Mouse (Mus musculus) liver, embryonic 11.5 days (tissue): ENCODE data around the gene Prok1. TPM values are rescaled to one million over a fixed set of nuclear protein-coding genes. Genes with fewer than 3 reads are reported as not detected.

Experiments used
- ATAC-seq: fragments of 200-750 bp; cut with Nextera tagmentation; replicated peaks from 2 replicates; pipeline ENCODE4 v1.8.0; 2017; ENCODE audit warnings: moderate number of reproducible peaks, mild to moderate bottlenecking, moderate TSS enrichment, moderate library complexity; ENCODE audit not compliant: low FRiP score
- DNase-seq: peaks from one replicate; pipeline ENCODE4 v3.0.0-alpha.2; 2017; ENCODE audit warnings: low spot score
- H3K27ac ChIP-seq: fragments of 300-500 bp; sonication (generic); 2 replicates; pipeline ENCODE4 v1.5.1; 2014; ENCODE audit warnings: mild to moderate bottlenecking, low read depth, low read length, control low read depth
- H3K27me3 ChIP-seq: fragments of 300-500 bp; sonication (generic); replicated peaks from 2 replicates; pipeline ENCODE4 v1.6.1; 2014; ENCODE audit warnings: low read length, mixed read lengths; ENCODE audit not compliant: control insufficient read depth, insufficient read depth
- H3K36me3 ChIP-seq: fragments of 300-500 bp; sonication (generic); 2 replicates; pipeline ENCODE4 v1.6.1; 2014; ENCODE audit warnings: mild to moderate bottlenecking, low read length, moderate library complexity, mixed read lengths; ENCODE audit not compliant: control insufficient read depth, insufficient read depth
- H3K4me1 ChIP-seq: fragments of 300-500 bp; sonication (generic); replicated peaks from 2 replicates; pipeline ENCODE4 v1.6.1; 2014; ENCODE audit warnings: low read length, mixed read lengths; ENCODE audit not compliant: control insufficient read depth, insufficient read depth
- H3K4me2 ChIP-seq: fragments of 300-500 bp; sonication (generic); 2 replicates; pipeline ENCODE4 v1.6.1; 2014; ENCODE audit warnings: mild to moderate bottlenecking, control low read depth, moderate library complexity
- H3K4me3 ChIP-seq: fragments of 300-500 bp; sonication (generic); 2 replicates; pipeline ENCODE4 v1.5.1; 2014; ENCODE audit warnings: low read depth, low read length, control low read depth
- H3K9ac ChIP-seq: fragments of 300-500 bp; sonication (generic); 2 replicates; pipeline ENCODE4 v1.6.1; 2014; ENCODE audit warnings: low read depth, low read length, control low read depth
- H3K9me3 ChIP-seq: fragments of 300-500 bp; sonication (generic); 2 replicates; pipeline ENCODE4 v1.6.1; 2016; ENCODE audit warnings: low read length, inconsistent platforms, mixed read lengths; ENCODE audit not compliant: control insufficient read depth
- WGBS: fragments of 180-500 bp; shearing (Covaris S2); extraction: QIAGEN DNeasy Blood & Tissue Kit; methylation state at CpG from one replicate; pipeline ENCODE4 v1.1.7; 2014; 5-methylcytosine and 5-hydroxymethylcytosine counted together
- polyA plus RNA-seq: library from polyadenylated mRNA; unstranded; fragments of >200 nt; fragmentation: Nextera tagmentation; extraction: Ambion mirVana; gene quantifications from 2 replicates; pipeline ENCODE4 v1.2.1, GENCODE M21; 2014

Gene Prok1
- polyA plus RNA-seq, 1 experiment from 2014 or later: not detected

DNA sequence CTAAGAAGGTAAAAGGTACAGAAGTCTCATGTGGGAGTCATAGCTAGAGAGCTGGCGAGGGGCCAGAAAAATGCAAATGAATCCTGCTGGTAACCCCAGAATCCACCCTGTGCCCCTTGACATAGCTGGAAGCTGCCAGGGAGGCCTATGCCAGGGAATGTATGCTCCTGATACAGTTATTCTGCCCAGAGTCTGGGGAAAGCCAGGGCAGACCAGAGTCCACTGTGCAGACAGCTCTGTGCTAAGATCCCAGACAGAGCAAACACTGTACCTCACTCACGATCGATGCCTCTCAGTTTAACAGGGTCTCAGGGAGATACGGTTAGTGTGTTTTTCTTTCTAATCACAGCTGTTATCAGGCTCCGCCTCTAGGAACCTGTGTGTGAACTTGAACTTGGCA, 9.7 kb downstream of the Prok1 start:
- no peaks in the 10 kb centered on the region for H3K4me1 ChIP-seq
- no peak overlapping the region for H3K4me2 ChIP-seq
- H3K27ac ChIP-seq: no peak overlapping the region
- no peak overlapping the region for H3K4me3 ChIP-seq
- DNase-seq: no peak
- 60% methylated on average over 5 of the region's 5 CpGs for WGBS
- no peaks in the 10 kb centered on the region for H3K36me3 ChIP-seq
- H3K27me3 ChIP-seq: no peaks in the 10 kb centered on the region; the same call in 1 of the 2 replicates
- ATAC-seq: peak; percentile 63; the same call in 1 of the 2 replicates
- H3K9me3 ChIP-seq: no peaks in the 10 kb centered on the region
- no peak overlapping the region for H3K9ac ChIP-seq

DNA sequence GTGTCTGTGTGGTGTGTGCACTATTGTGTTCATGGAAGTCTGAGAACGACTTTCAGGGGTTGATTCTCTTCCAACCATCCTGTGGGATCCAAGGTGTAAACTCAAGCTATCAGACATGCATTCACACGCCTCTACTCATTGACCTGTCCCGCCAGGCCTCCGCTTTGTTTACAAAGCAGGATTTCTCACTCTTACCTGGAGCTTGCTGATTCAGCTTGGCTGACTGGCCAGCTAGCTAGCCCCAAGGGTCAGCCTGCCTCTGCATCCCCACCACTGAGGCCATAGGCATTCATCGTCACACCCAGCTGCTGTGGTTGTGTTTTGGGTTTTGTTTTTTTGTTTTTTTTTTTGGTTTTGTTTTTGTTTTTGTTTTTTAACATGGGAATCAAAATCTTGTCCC, 10.3 kb downstream of the Prok1 start:
- DNase-seq: no peak
- Histone ChIP-seq H3K4me1 (no peaks in the 10 kb centered on the region), H3K27ac (no peak overlapping the region), H3K4me3 (no peak overlapping the region), H3K27me3 (no peaks in the 10 kb centered on the region; the same call in 1 of the 2 replicates), H3K4me2 (no peak overlapping the region), H3K9ac (no peak overlapping the region), H3K36me3 (no peaks in the 10 kb centered on the region), H3K9me3 (no peaks in the 10 kb centered on the region)
- 71% methylated on average over 5 of the region's 5 CpGs for WGBS
- ATAC-seq: no peak

DNA sequence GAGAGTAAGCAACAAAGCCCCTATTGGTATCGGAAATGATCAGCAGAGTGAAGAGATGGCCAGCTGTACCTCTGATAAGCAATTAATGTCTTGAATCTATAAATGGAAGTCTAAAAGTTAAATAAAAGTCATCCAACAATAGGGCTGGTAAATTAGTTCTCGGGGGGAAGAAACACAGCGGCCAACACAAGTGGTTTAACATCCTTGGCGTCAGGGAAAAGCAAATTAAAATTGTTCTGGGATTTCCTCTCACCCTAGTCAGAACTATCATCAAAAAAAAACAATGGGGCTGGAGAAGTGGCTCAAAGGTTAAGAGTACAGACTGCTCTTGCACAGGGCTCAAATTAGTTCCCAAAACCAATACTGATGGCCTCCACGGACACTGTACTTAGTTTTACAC, 13.7 kb downstream of the Prok1 start:
- Histone ChIP-seq H3K4me3 (no peak overlapping the region), H3K4me1 (no peaks in the 10 kb centered on the region), H3K27ac (no peak overlapping the region), H3K4me2 (no peak overlapping the region), H3K27me3 (no peaks in the 10 kb centered on the region), H3K9me3 (no peaks in the 10 kb centered on the region), H3K36me3 (no peaks in the 10 kb centered on the region), H3K9ac (no peak overlapping the region)
- WGBS: 83% methylated on average over 5 of the region's 5 CpGs
- DNase-seq: no peak
- no peak for ATAC-seq

DNA sequence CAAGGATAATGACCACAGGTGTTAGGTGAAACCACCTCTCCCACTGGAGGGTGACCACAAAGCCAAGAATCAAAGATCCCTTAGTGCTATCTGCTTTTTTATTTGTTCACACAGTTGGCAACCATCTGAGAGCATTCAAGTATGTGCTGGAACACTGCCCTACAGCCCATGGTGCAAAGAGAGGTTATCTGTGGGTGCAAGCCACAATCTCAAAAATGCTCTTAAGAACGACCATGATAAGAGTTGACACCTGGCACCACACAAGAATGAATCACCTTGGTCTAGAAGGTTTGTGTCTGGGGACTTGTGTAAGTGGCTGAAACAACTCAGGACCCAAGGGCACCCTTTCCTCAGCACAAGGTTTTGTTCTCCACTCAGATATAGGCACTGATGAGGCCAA, 16.3 kb downstream of the Prok1 start:
- no peaks in the 10 kb centered on the region for H3K4me1 ChIP-seq
- no peak for DNase-seq
- H3K9ac ChIP-seq: no peak overlapping the region
- H3K4me2 ChIP-seq: no peak overlapping the region
- no peaks in the 10 kb centered on the region for H3K9me3 ChIP-seq
- no peaks in the 10 kb centered on the region for H3K27me3 ChIP-seq
- ATAC-seq: no peak
- 29% methylated on average over 1 of the region's 1 CpGs for WGBS
- no peak overlapping the region for H3K27ac ChIP-seq
- no peak overlapping the region for H3K4me3 ChIP-seq
- H3K36me3 ChIP-seq: no peaks in the 10 kb centered on the region

DNA sequence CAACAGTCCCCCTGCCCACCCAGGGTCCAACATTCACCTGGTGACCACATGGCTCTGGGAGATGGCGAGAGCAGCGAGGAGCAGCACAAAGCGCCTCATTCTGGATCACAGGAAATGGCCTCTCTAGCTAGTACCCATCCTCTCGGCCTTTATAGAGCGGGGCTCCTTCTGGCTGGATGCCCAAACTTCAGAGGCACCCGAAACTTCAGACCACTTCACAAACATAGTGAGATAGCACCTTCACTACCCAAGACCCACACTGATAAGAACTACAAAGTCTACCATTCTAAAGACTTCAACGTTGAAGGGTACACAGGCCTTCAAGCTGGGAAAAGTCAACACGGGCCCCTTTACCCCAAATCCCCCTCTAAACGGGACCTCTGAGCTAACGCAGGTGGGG, 17.9 kb downstream of the Prok1 start, which contains the start of gene Cym:
Gene Cym, minus strand, starts transcription at position 125 of the 400 bp plus-strand sequence.
- Histone ChIP-seq H3K36me3 (no peaks in the 10 kb centered on the region), H3K4me2 (no peak within 1 kb of the TSS), H3K9me3 (no peaks in the 10 kb centered on the region), H3K4me3 (no peak within 1 kb of the TSS), H3K27ac (no peak within 1 kb of the TSS), H3K9ac (no peak within 1 kb of the TSS), H3K4me1 (no peaks in the 10 kb centered on the region), H3K27me3 (no peaks in the 10 kb centered on the region)
- DNase-seq (no peak), ATAC-seq (no peak)
- WGBS: 72% methylated on average over 10 of the region's 10 CpGs

DNA sequence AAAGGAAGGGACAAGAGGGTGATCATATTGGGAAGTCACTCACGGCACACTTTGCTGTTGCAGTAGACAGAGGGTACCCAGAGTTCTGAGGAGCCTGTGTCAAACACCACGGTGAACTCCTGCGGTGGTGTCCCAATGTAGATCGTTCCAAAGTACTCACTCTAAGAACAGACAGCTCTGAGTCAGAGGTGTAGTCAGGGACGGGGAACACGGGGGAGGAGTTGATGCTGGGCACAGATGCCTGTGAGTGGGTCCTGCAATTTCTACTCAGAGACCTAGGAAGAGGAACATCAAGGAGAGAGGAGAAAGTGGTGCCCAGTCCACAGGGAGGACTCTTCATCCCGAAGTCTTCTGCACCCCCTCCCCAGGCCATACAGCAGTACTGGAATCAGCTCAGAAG, 20.9 kb downstream of the Prok1 start:
- Histone ChIP-seq H3K9me3 (no peaks in the 10 kb centered on the region), H3K27me3 (no peaks in the 10 kb centered on the region), H3K4me2 (no peak overlapping the region), H3K9ac (no peak overlapping the region), H3K4me3 (no peak overlapping the region), H3K4me1 (no peaks in the 10 kb centered on the region), H3K36me3 (no peaks in the 10 kb centered on the region), H3K27ac (no peak overlapping the region)
- no peak for ATAC-seq
- 84% methylated on average over 7 of the region's 7 CpGs for WGBS
- no peak for DNase-seq

DNA sequence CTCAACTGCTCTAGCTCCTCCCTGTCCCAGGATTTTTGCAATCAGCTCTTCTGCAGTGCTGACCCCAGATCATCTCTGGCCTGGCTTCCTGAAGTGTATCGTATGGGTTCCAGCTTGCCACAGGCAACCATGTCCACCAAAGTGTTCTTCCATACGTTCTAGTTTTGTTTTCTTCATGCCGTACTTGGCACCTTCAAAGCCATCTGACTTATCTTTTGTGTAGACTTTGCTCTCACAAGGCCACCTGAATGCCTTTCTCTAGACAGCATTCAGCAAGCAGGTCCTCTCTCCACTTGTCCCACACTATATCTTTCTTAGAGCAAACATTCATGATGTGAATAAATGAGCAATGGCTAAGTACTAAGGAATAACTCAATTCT, 22.4 kb downstream of the Prok1 start:
- 76% methylated on average over 3 of the region's 3 CpGs for WGBS
- no peak for ATAC-seq
- no peaks in the 10 kb centered on the region for H3K36me3 ChIP-seq

DNA sequence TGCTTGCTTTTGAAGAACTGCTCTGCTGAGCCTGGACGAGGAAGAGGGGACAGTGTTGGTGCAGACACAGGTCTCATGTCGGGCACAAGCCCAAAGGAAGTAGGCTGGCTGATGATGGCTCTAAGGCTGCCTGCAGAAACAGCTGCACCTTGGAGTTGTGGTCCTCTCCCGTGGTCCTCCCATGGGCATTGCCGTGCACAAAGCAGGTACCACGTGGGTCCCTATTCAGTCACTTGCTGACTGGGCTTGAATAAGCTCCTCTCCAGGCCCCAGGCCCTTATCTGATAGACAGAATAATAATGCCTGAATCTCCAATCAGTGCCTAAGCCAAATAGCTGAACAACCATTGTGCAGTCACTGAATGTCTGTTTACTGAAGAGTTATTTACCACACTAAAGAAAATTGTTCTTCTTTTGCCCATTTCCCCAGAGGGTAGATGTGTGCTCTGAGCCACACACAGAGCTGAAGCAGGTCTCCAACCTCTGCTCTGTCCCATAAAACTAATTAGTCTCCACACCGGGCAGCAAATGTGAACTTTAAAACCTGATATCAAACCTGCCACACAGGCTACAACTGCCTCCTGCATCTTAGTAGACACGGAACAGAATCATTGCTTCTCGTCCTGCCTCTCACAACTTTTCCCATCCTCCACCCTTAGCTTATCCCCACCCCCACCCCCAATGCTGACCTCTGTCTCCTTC, 23.0 kb downstream of the Prok1 start:
- no peak for ATAC-seq
- no peak overlapping the region for H3K27ac ChIP-seq
- no peaks in the 10 kb centered on the region for H3K36me3 ChIP-seq
- no peak for DNase-seq
- no peaks in the 10 kb centered on the region for H3K9me3 ChIP-seq
- no peak overlapping the region for H3K9ac ChIP-seq
- 67% methylated on average over 8 of the region's 8 CpGs for whole genome bisulfite sequencing
- no peaks in the 10 kb centered on the region for H3K4me1 ChIP-seq
- H3K27me3 ChIP-seq: no peaks in the 10 kb centered on the region
- H3K4me2 ChIP-seq: no peak overlapping the region
- H3K4me3 ChIP-seq: no peak overlapping the region

More for the DNA sequence above, 22.4 kb downstream of the Prok1 start:
- Histone ChIP-seq H3K4me3 (no peak overlapping the region), H3K9ac (no peak overlapping the region), H3K27ac (no peak overlapping the region), H3K27me3 (no peaks in the 10 kb centered on the region), H3K9me3 (no peaks in the 10 kb centered on the region), H3K4me2 (no peak overlapping the region), H3K4me1 (no peaks in the 10 kb centered on the region)
- DNase-seq: no peak

DNA sequence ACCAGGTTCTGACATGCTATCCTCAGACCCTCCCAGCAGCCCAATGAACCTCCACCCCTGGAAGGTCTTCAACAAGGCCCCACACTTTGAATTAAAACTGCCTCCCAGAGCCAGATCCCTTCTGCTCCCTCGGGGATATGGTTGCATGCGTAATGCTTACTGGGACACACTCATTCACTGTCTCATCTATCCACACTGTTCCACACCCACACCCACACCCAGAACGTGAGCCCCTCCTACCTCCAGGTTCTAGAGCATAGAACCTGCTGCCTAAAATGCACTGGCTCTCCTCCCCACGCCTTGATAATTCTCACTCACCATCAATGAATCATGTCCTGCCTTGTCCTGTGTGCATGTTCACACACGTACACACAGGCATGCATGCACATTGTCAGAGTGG, 24.9 kb downstream of the Prok1 start:
- 77% methylated on average over 5 of the region's 5 CpGs for WGBS
- Histone ChIP-seq H3K4me3 (no peak overlapping the region), H3K9ac (no peak overlapping the region), H3K4me1 (no peaks in the 10 kb centered on the region), H3K27ac (no peak overlapping the region), H3K27me3 (no peaks in the 10 kb centered on the region), H3K9me3 (no peaks in the 10 kb centered on the region), H3K36me3 (no peaks in the 10 kb centered on the region), H3K4me2 (no peak overlapping the region)
- no peak for ATAC-seq
- DNase-seq: no peak
